In the genomic region with DNA sequence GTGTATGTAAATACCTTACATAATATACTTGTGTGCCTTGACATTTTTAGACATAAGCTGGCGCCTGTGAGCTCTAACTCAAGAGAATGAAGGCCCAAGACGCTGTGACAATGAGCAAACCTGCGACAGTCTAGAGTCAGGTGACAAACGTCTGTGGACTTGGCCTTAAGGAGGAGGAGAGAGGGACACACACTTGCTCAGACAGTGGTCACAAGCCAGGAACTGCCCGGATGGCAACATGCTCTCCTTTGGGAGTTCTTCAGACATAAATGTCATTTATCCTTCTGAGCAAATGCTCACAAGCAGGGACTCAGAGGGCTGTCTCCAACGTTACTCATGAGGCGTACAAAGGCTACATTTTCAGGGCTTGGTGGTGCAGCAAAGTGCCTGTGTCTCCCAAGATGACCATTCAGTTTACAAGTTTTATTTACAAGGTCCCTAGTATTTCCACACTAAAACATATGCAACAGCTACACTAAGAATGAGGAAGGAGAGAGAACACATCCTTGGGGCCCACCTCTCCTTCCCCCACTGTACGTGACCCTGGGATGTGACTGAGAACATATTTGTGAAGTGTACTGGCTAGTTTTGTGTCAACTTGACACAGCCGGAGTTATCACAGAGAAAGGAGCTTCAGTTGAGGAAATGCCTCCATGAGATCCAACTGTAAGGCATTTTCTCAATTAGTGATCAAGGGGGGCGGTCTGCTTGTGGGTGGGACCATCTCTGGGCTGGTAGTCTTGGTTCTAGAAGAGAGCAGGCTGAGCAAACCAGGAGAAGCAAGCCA, we compare ENCODE assay signal across 10 mouse cellular contexts.
DNase-seq lines count a peak whose midpoint lies in the region; ATAC-seq and TF ChIP-seq lines count a peak whose summit lies in the region.
"Had no signal": no experiment of that assay in that cellular context is flagged by ENCODE, and none has a peak within 500 bp of the region (broad histone marks: within the 10 kb centered on the region; RNA-seq: fewer than 3 reads in every experiment).

No protein-coding gene starts in this region.

- no peak overlapping the region for H3K9ac ChIP-seq in ES-Bruce4 (ENCODE audit: low read depth, poor library complexity, severe bottlenecking)
- H3K9ac ChIP-seq in hindbrain, embryonic 12.5 days: no peak overlapping the region

- H3K36me3 ChIP-seq in ES-Bruce4 (ENCODE audit: control insufficient read depth, insufficient read depth, low read length, poor library complexity, severe bottlenecking): no peaks in the 10 kb centered on the region
- H3K36me3 ChIP-seq in hindbrain, embryonic 12.5 days: no peaks in the 10 kb centered on the region

- H3K27ac ChIP-seq in layer of hippocampus, adult 2 months: peak overlapping the region; percentile 82
- peak overlapping the region; percentile 8; the same call in 1 of the 2 replicates for H3K27ac ChIP-seq in ES-Bruce4 (ENCODE audit: insufficient read depth, low read length)
- H3K27ac ChIP-seq in hindbrain, embryonic 12.5 days: no peak overlapping the region

- no peaks in the 10 kb centered on the region for H3K9me3 ChIP-seq in ES-Bruce4 (replicated peaks; ENCODE audit: control insufficient read depth, insufficient read depth, low read length, poor library complexity, severe bottlenecking)
- H3K9me3 ChIP-seq in hindbrain, embryonic 12.5 days (replicated peaks): no peaks in the 10 kb centered on the region

- no peaks in the 10 kb centered on the region for H3K27me3 ChIP-seq in ES-Bruce4 (ENCODE audit: control insufficient read depth, insufficient read depth, low read length, poor library complexity, severe bottlenecking)
- H3K27me3 ChIP-seq in hindbrain, embryonic 12.5 days: no peaks in the 10 kb centered on the region

- H3K4me3 ChIP-seq in layer of hippocampus, adult 2 months: no peak overlapping the region
- no peak overlapping the region for H3K4me3 ChIP-seq in ES-Bruce4 (ENCODE audit: low read depth, low read length)
- no peak overlapping the region for H3K4me3 ChIP-seq in hindbrain, embryonic 12.5 days

- TF ChIP-seq POLR2A in ES-Bruce4 (IDR thresholded peaks at IDR 0.05; ENCODE audit: insufficient read depth, low read length): no peak

- DNase-seq in frontal cortex, postnatal 14 days (ENCODE audit: low spot score in 2 of 2): no peak
- no peak for DNase-seq in layer of hippocampus, adult 2 months (ENCODE audit: low spot score in 2 of 2)
- DNase-seq in layer of hippocampus, postnatal 36 days: no peak
- no peak for DNase-seq in right cerebral cortex, adult 18-20 months
- DNase-seq: layer of hippocampus, adult 9-11 months; right cerebral cortex, postnatal 25 days had no signal

- TF ChIP-seq EP300 in ES-Bruce4 (IDR thresholded peaks at IDR 0.05; ENCODE audit: insufficient read depth, low read depth, low read length): no peak

- TF ChIP-seq CTCF in layer of hippocampus, adult 2 months (conservative IDR thresholded peaks at IDR 0.05): no peak
- no peak for TF ChIP-seq CTCF in ES-Bruce4 (IDR thresholded peaks at IDR 0.05; ENCODE audit: low read depth, low read length)

- peaks cover 4% of the 10 kb centered on the region for H3K4me1 ChIP-seq in ES-Bruce4 (ENCODE audit: control insufficient read depth, insufficient read depth, low read length)
- H3K4me1 ChIP-seq in hindbrain, embryonic 12.5 days: peaks cover 25% of the 10 kb centered on the region

- no peak overlapping the region for H3K4me2 ChIP-seq in hindbrain, embryonic 12.5 days (replicated peaks)

- peak; percentile 43 for ATAC-seq in frontal cortex, adult (ENCODE audit: low TSS enrichment)
- peak; percentile 44; the same call in 1 of the 2 replicates for ATAC-seq in hindbrain, embryonic 12.5 days (ENCODE audit: low FRiP score)
- no peak for ATAC-seq in CD4-positive, CD25-positive, alpha-beta regulatory T cell, adult 4 months

- WGBS in hindbrain, embryonic 12.5 days: 36% methylated on average over 10 of the region's 10 CpGs
